Mouse (Mus musculus): ENCODE results near the gene Zc3h4. TPM values are rescaled to one million over a fixed set of nuclear protein-coding genes. Genes with fewer than 3 reads are reported as not detected.
A peak's percentile ranks its signal among the peaks of the same experiment; 100 is the strongest.
"Not testable (repeated sequence)": the region's sequence is repeated elsewhere in the genome, so short reads cannot be mapped to it uniquely, and the experiment has no call there.

Gene Zc3h4
- polyA plus RNA-seq (2015; fragmentation: Nextera tagmentation; extraction: Ambion mirVana): 12.2 and 15.9 TPM in 2 replicates

- peak; percentile 92 for DNase-seq (ENCODE audit: low spot score)
Measured at GRCm38 (mm10) chr7:16400689-16401611, at the start of gene Zc3h4. TSS of gene Zc3h4 (plus strand) at chr7:16400910.

DNA sequence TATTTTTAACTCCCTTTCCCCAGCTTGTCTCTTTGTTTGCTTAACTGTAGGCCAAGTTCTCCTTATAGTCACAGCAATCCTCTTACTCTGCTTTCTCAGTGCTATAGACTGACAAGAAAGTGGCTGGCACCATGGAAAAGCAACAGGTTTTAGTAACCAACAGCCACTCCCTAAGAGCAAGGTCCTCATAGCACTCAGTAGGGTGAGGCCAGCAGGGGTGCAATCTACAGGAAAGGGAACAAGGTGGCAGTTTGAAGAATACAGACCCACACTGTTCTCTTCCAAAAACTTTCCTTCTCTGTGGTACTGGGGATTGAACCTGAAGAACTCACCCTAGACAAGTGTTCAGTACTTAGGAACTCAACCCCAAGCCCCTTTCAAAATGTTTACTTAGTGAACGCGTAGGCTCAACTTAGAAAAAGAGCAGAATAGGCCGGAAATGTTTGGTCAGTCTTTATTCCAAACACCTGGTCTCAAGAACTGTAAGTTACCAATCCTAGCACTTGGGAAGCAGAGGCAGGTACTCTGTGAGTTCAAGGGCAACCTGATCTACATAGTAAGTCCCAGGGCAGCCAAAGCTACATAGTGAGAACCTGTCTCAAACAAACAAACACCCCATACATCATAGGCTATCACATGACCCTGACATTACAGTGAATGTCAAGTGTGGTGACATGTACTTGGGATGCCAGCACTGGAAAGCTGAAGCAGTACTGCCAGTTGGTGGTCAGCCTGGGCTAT, 44.7 kb upstream of the Zc3h4 start:
- DNase-seq (ENCODE audit: low spot score): no peak

DNA sequence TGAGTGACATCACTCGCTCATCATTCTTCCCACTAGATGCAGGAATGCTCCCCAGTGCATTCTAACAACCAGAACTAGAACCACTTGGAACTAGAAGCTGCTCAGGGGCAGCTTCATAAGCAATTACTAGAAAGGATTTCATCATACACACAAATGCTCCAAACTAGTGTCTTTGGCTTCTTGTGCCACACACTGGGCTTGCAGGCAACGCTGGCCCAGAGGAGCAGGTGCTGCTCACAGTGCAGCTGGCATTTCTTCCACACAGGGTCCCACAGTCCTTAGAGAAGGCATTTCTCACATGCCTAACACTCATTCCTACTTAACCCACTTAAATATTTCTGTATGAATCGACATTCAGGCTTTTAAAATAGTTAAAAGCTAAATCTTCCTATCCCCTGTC, 43.1 kb upstream of the Zc3h4 start:
- DNase-seq (ENCODE audit: low spot score): no peak

- DNase-seq (ENCODE audit: low spot score): peak; percentile 83
Measured at GRCm38 (mm10) chr7:16364319-16364718, 36.4 kb upstream of the Zc3h4 start.

- DNase-seq (ENCODE audit: low spot score): no peak
Measured at GRCm38 (mm10) chr7:16364901-16365500, 35.7 kb upstream of the Zc3h4 start.

- DNase-seq (ENCODE audit: low spot score): no peak
Measured at GRCm38 (mm10) chr7:16366133-16366646, 34.5 kb upstream of the Zc3h4 start.

DNA sequence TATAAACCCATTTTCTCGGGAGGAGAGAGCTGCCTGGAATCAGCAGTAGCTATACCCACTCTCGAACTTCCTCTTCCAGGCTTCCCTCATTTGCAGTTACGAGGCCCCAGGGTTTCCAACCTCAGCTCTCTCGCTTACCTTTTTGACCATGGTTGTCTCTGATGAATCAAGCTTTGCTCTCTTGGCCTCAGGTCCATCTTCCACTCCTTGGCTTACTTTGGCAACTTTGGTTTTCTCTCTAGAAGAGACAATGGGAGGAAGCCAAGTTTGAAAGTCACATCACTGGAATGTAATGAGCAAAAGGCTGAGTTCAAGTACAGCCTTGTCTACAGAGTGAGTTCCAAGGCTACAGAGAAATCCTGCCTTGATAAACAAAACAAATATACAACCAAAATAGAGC, 34.0 kb upstream of the Zc3h4 start:
- no peak for DNase-seq (ENCODE audit: low spot score)

- no peak for DNase-seq (ENCODE audit: low spot score)
Measured at GRCm38 (mm10) chr7:16368835-16369234, 31.9 kb upstream of the Zc3h4 start.

GRCm38 (mm10) chr7:16370596-16370995, 30.1 kb upstream of the Zc3h4 start:
- DNase-seq (ENCODE audit: low spot score): no peak

DNA sequence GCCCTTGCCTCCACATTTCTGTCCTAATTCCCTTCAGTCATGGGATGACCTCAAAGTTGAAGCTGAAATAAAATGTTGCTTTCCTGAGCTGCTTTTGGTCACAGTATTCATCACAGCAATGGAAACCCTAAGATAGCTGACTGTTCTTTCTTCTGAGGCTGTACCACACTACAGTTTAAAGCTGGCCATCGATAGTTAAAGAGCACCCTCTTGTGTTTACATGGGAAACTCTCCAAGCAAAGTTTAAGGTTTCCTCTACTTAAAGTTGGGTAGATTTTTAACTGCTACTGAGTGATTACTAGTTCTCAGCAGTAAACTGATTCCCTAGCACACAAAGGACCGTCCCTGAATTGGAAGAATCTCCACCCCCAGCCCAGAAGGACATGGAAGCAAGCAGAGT, 27.0 kb upstream of the Zc3h4 start:
- DNase-seq (ENCODE audit: low spot score): peak; percentile 65

GRCm38 (mm10) chr7:16374989-16375388, 25.7 kb upstream of the Zc3h4 start:
- DNase-seq (ENCODE audit: low spot score): no peak

GRCm38 (mm10) chr7:16376505-16376904, 24.2 kb upstream of the Zc3h4 start:
- DNase-seq (ENCODE audit: low spot score): peak; percentile 77

DNA sequence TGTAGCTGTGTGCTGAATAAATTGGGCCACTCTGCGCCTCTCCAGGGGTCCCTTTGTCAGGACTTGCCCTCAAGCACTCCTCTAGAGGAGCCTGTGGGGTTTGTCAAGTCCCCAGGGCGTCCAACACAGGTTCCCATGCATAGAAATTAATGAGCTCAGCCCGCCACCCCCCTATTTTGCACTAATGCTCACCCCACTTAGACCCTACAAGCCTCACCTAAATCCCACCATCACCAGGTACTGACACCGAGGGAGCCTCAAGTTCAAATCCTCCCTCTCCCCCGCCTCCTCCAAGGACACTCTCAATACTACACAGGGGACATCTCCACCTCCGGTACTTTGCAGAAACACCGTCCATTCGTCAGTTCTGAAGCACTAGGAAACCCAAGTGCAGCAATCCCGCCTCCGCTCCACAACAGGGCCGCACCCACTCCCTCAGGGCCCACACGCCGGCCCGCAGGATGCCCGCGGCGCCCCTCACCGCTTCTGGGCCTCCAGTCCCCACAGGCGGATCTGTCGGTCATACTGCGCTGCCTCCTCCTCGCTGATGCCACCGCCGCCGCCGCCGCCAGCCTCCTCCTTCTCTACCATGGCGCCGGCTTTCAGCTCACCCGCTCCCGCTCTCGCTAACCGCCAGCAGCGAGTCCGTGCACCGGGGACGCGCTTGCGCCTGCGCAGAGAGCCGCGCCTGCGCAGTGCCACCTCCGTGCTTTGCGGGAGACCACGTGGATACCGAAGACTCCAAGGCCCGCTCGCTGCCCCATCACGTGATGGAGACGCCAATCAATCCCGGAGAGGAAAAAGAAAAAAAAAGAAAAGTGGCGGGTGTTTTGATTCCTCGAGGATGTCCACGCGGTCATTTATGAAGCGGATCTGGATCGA, 13.3 kb upstream of the Zc3h4 start, which contains the start of gene Sae1:
Gene Sae1 (minus strand): TSS at position 647 of the 882 bp plus-strand sequence.
- peak; percentile 95 for DNase-seq (ENCODE audit: low spot score)

GRCm38 (mm10) chr7:16389942-16390341, 10.8 kb upstream of the Zc3h4 start:
- not testable (repeated sequence) for DNase-seq (ENCODE audit: low spot score)

- DNase-seq (ENCODE audit: low spot score): no peak
Measured at GRCm38 (mm10) chr7:16392923-16393322, 7.8 kb upstream of the Zc3h4 start.

GRCm38 (mm10) chr7:16395944-16396343, 4.8 kb upstream of the Zc3h4 start:
- peak; percentile 59 for DNase-seq (ENCODE audit: low spot score)

DNA sequence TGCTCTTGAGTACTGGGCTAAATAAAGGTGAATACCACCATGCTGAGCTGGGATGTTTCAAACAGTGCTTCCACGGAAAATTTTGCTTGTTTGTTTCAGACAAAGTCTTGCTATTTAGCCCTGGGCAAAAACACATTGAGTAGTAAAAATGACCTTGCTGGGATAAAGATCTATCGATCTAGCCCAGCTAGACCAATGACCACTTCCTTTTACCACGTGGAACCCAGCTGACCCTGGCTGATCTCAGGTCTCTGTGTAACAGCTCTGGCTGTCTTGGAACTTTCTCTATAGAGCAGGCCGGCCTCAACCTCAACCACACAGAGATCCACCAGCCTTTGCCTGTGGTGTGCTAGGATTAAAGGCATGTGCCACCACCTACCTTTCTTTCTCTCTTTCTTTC, 3.2 kb upstream of the Zc3h4 start:
- DNase-seq (ENCODE audit: low spot score): no peak

GRCm38 (mm10) chr7:16398387-16399050, 2.2 kb upstream of the Zc3h4 start:
- DNase-seq (ENCODE audit: low spot score): peak; percentile 24

- peak; percentile 89 for DNase-seq (ENCODE audit: low spot score)
Measured at GRCm38 (mm10) chr7:16399098-16399819, 1.5 kb upstream of the Zc3h4 start.
